Mouse (Mus musculus): ENCODE measurements around the gene 4930578G10Rik. TPM values are rescaled to one million over a fixed set of nuclear protein-coding genes. Genes with fewer than 3 reads are reported as not detected.
"Not testable (repeated sequence)": the region's sequence is repeated elsewhere in the genome, so short reads cannot be mapped to it uniquely, and the experiment has no call there.

4930578G10Rik gene
- total RNA-seq (2021), result 1 to 10 TPM; 1.6 to 3.5 TPM

DNA sequence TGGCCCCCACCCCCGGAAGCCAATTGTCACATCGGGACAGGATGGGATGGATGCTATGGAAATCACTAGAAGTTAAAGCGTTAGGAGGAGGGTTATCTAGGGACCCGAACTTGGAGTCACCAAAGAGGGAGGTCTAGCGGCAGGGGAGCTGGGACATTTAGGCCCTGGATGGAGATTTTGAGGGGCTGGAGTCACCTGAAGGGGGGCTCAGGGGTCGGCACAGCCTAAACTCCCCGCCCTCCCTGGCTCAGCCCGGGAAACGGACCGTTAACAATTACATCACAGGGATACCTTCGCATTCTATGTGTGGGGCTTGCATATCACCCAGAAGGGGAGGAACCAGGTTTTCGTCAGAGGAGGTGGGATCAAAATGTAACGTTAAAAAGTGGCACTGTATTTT lies at the start of gene 4930578G10Rik:
Gene 4930578G10Rik, plus strand, starts transcription at position 301 of the 400 bp plus-strand sequence.
- intact Hi-C loops (cut with DNase I); DNase-seq (ENCODE audit: low spot score in 2 of 2): not testable (repeated sequence)

DNA sequence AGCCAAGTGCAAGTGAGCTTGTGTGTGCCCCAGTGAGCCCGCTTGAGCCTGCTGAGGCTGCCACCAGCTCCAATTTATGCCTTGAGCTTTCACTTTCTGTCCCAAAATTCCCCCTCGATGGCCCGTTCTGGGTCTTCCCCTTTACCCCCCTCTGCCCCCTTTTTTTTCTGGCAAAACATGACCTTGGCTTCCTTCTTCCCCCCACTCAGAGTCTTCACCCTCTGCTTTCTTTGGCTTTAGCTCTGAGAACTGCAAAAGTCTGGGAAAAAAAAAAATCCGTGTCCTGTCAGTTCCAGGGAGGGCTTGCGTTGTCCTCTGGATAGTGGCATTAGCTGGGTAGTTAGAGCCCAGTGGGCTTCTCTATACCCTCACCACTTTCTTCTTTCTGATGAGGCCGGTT lies 21.1 kb downstream of the 4930578G10Rik start, which contains the start of gene Ccl19:
Gene Ccl19, minus strand, starts transcription at position 101 of the 400 bp plus-strand sequence.
- intact Hi-C loops (cut with DNase I), result not testable (repeated sequence)

DNA sequence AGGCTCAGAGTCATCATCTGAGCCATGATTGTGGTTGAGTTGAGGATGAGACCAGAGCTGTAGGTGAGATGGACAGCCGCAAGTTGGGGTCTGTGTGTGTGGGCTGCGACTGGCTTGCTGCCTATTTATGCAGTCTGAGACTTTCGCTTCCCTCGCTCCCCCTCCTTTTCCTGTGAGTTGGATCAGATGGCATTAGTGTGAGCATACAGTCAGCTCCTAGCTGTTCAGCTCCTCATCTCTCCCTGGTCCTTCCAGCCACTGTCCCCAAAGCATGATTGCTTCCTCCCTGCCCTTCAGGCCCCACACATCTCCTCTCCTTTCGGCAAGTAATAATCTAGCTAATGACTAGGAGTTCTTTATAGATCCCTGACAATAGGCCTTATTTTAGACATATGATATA lies 38.5 kb downstream of the 4930578G10Rik start, which contains the start of gene Ccl21a:
Gene Ccl21a, minus strand, starts transcription at position 101 of the 400 bp plus-strand sequence.
- intact Hi-C loops (cut with DNase I); DNase-seq (ENCODE audit: low spot score in 2 of 2): not testable (repeated sequence)

More for the DNA sequence above, 21.1 kb downstream of the 4930578G10Rik start, which contains the start of gene Ccl19:
- not testable (repeated sequence) for DNase-seq (ENCODE audit: low spot score in 2 of 2)

DNA sequence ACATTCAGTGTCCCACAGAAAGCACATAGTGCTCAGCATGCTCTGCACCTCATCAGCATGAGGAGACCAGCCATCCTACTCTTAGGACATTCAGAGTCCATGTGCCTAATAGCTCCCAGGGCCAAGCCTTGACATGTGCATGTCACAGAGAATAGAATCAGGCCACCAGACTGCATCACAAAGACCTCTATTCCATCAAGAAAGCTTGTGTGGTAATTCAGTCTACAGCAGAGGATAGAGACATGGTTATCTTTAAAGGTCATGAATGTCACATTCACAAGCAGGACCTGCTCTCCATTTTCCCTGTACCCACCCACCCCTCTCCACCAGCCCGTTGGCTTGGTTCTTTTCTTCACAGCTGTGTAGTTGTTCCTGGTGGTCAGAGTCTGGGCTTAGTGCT lies 118.4 kb downstream of the 4930578G10Rik start, which contains the start of gene Fam205a1:
Gene Fam205a1, minus strand, starts transcription at position 101 of the 400 bp plus-strand sequence.
- intact Hi-C loops (cut with DNase I); DNase-seq (ENCODE audit: low spot score in 2 of 2): not testable (repeated sequence)

DNA sequence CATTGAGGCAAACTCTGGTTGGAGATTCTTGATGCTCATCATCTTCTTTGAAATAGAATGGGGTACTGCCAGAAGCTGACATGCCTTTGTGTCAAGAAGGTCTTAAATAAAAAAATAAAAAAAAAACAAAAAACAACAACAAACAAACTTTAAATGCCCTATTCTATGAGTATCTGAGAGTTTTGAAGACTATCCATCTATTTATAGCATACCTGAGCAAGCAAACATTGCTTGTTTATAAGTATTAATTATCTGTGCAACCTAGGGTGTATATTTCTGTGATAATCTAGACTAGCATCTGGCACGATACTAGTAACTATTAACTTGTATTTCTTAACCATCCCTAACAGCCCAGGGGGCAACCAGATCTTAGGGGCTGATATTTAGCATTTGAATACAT lies 121.3 kb downstream of the 4930578G10Rik start, which contains the start of gene Gm12394:
Gene Gm12394, minus strand, starts transcription at position 101 of the 400 bp plus-strand sequence.
- intact Hi-C loops (cut with DNase I); DNase-seq (ENCODE audit: low spot score in 2 of 2): not testable (repeated sequence)

DNA sequence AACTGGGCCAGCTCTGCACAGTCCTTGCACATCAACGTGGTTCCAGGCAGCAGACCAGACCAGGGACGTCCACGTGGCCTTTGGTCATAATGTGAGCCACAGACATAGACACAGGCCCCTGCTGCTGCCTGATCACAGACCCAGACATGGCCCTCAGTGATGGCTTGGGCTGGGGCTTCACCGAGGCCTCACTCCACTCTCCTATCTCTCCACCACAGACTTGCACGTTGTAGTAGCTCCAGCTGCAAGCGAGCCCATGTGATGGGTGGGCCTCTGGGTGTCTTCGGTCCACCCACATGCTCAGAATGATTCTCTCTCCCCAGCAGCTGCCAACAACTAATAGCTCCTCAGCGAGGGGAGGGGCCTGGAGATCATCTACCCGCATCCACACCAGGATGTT lies 125.1 kb downstream of the 4930578G10Rik start:
- DNase-seq (ENCODE audit: low spot score in 2 of 2); intact Hi-C loops (cut with DNase I): not testable (repeated sequence)

DNA sequence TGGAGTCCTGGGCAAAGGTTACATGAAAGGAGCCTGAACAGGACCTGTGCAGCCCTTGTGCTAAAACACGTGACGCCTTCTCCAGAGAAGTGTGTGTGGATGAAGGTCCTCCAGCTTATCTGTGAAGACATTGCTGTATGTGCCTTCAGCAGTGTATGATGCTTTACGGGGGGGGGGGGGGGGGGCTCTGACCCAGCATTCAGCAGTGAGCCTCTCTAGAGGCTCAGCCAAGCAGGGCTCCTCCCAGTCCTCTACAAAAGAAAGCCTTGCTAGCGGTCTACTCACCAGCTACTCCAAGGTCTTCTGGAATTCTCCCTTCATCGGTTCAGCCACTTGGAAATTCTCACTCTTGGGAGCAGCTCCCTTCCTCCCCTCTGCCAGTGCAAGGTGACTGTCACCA lies 128.1 kb downstream of the 4930578G10Rik start:
- intact Hi-C loops (cut with DNase I); DNase-seq (ENCODE audit: low spot score in 2 of 2): not testable (repeated sequence)

DNA sequence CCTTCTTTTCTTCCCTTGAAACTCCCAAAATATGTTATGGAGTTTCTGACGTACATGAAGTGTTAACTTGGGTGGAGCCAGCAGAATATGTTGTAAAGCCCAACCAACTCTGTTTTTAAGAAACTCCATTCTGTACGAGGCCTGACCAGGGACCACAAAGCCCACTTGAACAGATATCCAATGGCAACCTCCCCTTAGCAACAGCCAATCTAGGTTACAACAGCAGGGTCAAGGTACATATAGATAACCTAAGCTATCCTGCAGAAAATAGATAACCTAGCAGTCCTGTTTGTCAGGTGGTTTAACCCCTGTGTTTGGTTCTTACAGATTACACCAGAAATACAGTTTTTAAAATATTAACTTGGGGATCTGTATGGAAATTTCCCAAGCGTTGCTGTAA lies 132.0 kb downstream of the 4930578G10Rik start:
- intact Hi-C loops (cut with DNase I), result no loop called here
- DNase-seq (ENCODE audit: low spot score in 2 of 2), result no peak

DNA sequence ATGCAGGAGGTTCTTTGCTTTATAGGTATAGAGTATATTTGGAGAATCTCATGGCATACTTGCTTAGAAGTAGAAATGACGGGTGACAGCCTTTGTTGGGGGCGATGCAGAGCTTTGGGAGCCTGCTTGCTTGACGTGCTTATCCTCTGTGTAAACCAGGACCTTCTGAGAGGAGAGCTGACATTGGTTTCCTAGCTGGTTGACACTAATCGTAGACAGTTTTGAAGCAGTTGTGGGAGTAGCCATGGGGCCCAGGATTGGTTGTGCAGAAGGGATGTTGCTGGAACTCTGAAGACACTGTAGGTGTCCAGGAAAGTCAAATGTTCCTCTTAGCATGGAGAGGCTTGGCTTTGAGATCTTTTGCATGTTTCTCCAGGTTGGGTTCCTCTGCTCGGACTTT lies 132.8 kb downstream of the 4930578G10Rik start:
- intact Hi-C loops (cut with DNase I), result no loop called here
- no peak for DNase-seq (ENCODE audit: low spot score in 2 of 2)

DNA sequence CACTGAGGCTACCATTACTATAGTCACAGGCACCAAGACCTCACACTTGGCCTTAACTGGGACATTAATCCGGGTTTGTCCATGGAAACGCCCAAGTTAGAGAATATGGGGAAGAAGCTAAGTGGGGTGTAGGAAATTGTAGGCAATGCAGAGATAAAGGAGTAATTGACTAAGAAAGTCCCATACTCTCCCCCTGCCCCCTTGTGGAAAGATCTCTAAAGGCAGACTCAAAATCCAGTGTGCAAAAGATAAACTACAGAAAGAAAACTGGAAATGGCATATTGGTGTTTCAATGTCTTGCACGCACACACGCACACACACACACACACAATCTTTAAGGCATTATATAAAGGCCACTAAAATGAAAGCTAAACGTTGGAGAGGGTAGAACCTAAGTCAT lies 135.4 kb downstream of the 4930578G10Rik start:
- no peak for DNase-seq (ENCODE audit: low spot score in 2 of 2)
- intact Hi-C loops (cut with DNase I), result no loop called here

DNA sequence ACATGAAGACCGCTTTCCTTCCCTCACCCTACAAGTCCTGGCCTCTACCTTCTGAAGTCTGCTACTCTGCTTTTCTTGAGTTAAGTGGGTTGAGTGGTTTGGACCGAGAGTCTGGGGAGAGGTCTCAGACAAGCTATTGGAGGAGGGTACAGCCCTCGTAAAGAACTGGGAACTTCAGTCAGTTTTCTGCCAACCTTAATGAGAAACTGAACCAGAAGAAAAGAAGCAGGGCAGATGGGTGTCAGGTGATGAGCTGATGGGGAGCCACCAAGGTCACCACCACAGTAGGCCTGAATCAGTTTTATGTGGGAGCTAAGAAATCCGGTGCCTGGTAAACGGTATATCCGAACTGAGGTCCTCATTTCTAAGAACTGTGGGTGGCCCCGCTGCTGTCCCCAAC lies 136.8 kb downstream of the 4930578G10Rik start:
- DNase-seq (ENCODE audit: low spot score in 2 of 2), result no peak
- intact Hi-C loops (cut with DNase I), result no loop called here

DNA sequence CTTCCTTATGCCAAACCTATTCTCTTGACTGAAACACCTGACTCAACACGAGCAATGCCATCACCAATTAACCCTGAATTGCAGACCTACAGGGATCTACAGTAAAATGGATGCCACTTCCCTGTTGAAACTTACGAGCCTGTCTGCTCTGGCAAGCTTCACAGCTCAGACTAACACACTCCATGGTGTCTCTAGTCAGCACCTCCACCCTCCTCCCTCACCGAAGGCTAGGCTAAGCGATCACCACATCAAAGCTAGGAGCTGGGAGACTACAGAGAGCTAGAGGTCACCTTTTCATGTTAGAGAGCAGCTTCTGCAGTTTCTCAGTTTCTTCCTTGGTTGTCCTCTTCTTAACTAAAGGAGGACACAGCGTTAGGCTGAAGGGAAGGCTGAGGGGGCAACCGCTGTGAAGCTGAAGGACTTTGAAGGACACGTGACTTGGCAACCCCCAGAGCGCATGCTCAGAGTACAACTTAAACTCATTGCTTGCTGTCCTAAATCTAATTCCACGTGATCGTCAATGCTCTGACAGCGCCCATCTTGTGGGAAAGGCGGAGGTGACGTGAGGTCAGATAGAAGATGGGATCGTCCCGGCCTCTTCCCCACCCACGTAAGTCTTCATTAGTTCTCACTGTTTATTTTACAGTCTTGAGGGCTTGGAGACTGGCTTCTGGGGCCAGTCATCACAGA lies 137.5 kb downstream of the 4930578G10Rik start:
- no peak for DNase-seq (ENCODE audit: low spot score in 2 of 2)
- intact Hi-C loops (cut with DNase I), result no loop called here

DNA sequence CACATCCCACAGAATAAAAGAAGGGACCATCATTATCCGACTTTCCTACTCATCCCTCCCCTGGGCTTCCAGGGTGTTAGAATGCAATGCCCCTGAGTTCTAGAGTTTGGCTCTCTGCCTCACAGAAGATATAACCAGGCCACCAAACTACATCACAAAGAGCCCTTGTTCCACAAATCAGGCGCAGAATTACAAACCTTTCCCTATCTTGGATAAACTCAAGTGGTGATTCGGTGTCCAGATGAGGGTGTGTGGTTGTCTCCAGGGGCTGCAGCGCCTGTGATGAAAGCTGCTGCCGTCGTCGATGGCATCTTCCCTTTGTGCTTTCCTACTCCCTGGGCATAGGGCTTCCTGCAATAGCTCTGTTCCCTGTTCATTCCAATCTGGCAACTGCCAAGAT lies 138.8 kb downstream of the 4930578G10Rik start, which contains the start of gene Fam205c:
Gene Fam205c, minus strand, starts transcription at position 101 of the 400 bp plus-strand sequence.
- DNase-seq (ENCODE audit: low spot score in 2 of 2), result no peak
- intact Hi-C loops (cut with DNase I), result no loop called here

DNA sequence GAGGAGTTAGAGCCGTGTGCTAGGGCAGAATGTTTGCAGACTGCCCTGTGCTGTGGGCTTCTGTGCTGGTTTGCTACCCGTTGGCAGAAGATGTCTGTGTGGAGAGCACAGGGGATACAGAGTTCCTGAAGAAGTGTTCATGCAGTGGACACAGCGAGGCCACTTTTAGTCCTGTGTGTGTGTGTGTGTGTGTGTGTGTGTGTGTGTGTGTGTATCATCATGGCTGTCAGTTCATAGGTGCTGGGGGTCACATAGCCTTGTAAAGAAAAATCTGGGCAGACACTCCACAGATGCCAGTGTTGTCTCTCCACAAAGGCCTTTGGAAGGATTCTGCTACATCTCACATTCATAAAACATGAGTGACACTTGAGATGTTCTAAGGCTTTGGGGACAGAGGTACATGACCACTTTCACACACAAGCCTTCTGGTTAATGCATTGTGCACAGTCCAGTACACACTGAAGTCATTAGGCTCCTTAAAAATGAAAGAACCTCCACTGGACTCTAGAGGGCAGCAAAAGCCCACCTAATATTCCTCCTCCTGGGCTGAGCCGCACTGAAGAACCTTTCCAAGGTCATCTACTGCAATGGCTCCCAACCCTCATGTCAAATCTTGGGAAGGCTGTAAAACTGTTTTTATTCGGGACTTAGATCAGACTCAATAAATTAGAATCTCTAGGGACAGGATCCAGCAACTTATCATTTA lies 141.4 kb downstream of the 4930578G10Rik start:
- DNase-seq (ENCODE audit: low spot score in 2 of 2), result peak; percentile 43 to 74
- intact Hi-C loops (cut with DNase I), result loop anchor here (1.0 kb wide), 2 partner anchors 85 to 90 kb away; no protein-coding TSS in a partner anchor

DNA sequence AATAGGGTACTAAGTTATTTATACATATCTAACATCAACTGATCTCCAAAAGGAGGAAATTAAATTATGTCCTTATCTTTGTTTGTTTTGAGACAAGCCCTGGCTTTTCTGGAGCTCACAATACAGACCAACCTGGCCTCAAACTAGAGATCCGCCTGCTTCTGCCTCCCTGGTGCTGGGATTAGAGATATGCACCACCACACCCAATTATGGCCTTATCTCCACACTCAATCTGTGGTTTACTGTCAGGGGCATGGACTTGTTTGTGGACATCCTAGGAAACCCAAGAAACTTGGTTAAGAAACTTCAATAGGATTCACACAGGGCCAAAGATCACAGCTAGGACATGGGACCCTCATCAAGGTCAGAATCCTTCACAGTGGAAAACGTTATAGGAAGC lies 142.3 kb downstream of the 4930578G10Rik start:
- no peak for DNase-seq (ENCODE audit: low spot score in 2 of 2)
- intact Hi-C loops (cut with DNase I), result loop anchor here (1.0 kb wide), 2 partner anchors 84 to 89 kb away; no protein-coding TSS in a partner anchor

DNA sequence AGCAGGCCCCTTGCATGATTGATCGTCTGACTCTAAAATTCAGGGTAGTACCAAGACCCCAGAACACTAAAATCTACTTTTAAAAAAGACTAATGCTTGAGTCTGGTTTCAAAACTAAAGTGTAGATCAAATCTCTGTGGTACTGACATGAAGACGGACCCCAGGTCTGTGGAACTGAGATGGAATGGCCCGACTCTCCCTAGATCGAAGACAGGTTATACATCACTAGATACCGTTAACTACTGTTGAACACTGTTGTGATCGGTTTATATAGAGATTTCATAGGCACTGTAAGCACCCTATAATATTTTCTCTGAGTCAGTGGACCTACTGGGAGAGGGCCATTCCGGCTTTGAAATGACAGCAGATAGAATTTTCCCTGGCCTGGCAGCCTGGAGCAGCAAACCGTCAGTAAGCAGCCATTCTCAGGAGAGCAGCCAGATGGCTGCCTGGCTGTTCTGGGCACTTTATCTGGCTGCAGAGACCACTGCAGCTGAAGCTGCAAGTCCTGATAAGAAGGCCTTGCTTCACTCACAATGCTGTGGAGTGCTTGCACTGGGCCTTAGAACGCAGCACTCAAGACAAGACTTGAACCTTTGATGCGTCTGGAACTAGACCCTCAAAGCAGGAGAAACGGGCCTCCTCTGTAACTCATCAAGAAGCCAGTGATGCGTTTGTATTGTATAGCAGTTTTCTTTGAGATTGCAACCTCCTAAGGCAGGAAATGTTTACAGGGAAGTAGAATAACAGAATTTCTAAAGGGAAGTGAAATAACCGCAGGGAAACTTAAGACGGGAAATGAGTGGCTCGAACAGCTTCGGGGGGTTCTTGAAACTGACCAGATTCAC lies 144.7 kb downstream of the 4930578G10Rik start:
- intact Hi-C loops (cut with DNase I), result no loop called here
- no peak for DNase-seq (ENCODE audit: low spot score in 2 of 2)

DNA sequence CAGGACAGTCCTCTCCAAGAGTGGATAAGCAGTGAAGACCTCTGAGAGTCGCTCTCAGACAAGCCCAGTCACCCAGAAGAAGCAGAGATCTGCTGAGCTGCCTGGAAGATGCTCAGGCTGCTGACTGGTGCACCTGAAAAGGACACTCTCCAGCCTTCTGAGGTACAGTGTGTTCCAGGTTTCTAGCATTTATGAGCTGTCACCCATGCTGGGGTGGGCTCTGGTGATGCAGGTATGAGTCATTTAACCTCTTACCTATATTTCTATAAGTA lies 145.3 kb downstream of the 4930578G10Rik start:
- intact Hi-C loops (cut with DNase I), result no loop called here
- no peak for DNase-seq (ENCODE audit: low spot score in 2 of 2)

DNA sequence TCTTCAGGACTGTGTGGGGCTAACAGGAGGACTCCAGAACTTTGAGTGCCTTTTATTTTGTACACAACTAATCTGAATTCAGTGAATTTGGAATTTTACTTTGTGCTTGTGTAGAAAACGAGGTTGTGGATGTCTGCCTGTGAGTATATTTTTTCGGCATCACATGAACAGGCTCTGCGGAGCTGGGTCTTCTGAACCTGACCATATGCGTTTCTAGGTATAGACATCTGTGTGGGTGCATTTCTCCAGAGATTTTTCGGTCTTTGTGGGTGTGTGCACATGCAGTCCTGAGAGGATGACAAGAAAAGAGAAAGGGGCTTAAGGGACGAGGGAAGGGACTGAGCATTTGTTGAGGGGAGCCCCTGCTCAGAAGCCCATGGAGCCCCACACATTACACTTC lies 151.6 kb downstream of the 4930578G10Rik start:
- intact Hi-C loops (cut with DNase I), result loop anchor here (1.0 to 2.0 kb wide), 4 partner anchors 14 to 61 kb away; partner anchors contain the start of gene Phf24
- DNase-seq (ENCODE audit: low spot score in 2 of 2), result peak; percentile 44 to 90

DNA sequence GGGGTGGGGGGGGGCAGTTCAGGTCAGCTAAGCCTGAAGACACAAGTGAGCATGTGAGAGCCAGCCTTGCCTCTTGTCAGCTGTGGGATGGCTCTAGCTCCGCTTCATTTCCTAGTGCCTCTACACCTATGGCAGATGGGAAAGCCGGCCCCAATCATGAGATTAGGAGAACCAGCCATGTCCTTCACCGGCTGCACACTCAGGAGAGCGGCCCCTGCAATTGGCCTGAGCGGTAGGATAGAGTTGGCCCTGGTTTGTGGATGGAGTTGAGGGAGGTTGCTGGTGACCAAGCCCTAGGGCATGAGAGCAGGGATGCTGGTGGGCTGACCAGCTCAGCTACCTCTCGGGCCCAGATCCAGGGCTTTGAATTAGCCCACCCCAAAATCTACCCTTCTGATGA lies 153.5 kb downstream of the 4930578G10Rik start:
- intact Hi-C loops (cut with DNase I), result no loop called here
- DNase-seq (ENCODE audit: low spot score in 2 of 2), result no peak

DNA sequence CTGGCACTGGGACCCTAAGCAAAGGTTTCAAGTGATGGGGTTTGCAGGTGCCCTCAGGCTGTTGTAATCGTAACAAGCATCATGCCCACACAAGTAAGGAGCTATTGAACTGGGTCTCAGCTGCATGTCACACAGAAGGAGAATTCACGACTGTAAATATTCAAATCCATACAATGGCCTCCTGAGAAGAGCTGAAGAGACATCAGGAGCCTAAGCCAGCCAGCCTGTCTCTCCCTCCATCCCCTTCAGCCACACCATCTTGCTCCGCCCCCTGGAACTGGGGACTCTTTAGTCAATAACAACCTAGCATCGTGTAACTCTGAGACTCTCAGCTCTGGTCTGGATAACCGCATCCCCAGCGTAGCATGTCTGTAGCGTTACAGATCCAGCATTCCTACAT lies 155.8 kb downstream of the 4930578G10Rik start:
- intact Hi-C loops (cut with DNase I), result no loop called here
- DNase-seq (ENCODE audit: low spot score in 2 of 2), result no peak
